Mouse (Mus musculus): ENCODE data around the gene Flrt3.

DNA sequence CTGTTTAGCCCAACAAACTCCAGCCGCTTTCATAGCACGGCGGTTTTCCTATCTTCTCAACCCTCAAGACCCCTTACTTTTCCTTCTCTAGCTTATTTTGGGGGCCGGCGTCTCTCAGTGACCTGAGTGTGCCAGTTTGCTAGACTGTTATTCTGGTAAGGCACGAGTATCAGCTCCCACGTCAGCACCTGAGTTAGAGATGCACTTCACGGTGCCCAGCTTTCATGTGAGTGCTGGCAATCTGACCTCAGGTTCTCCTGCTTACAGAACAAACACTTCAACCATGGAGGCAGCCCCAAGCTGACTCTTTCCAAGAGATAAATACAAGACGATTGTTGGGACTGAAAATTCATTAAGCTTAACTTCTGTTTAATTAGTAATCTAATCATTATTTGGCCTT, 46.1 kb upstream of the Flrt3 start:
- TF ChIP-seq POLR2AphosphoS5 (IDR thresholded peaks at IDR 0.05; ENCODE audit: insufficient replicate concordance, low read depth, low read length): no peak
- no peak for TF ChIP-seq CTCF (IDR thresholded peaks at IDR 0.05; ENCODE audit: low read depth, low read length)
